Comparison of ENCODE assay signal across 9 mouse cellular contexts in genomic region chr19:40994057-40994585, GRCm38 (mm10). TPM values are rescaled to one million over a fixed set of nuclear protein-coding genes. Genes with fewer than 3 reads are reported as not detected.
DNase-seq lines count a peak whose midpoint lies in the region; ATAC-seq and TF ChIP-seq lines count a peak whose summit lies in the region.
"Had no signal": no experiment of that assay in that cellular context is flagged by ENCODE, and none has a peak within 500 bp of the region (broad histone marks: within the 10 kb centered on the region; RNA-seq: fewer than 3 reads in every experiment).

Blnk (minus strand) TSS chr19:40994535.

- peak; percentile 84 for ATAC-seq in kidney, postnatal 0 days (replicated peaks; ENCODE audit: low FRiP score, low read depth)
- ATAC-seq in liver, embryonic 12.5 days, result no peak
- no peak for ATAC-seq in forebrain, embryonic 15.5 days (replicated peaks)

- DNase-seq in CD4-positive helper T cell, adult 2 months (ENCODE audit: low read depth, low spot score), result peak; percentile 11
- DNase-seq in adrenal gland, postnatal 25 days, result peak; percentile 32
- DNase-seq in gastrocnemius, postnatal 10 days, result peak; percentile 47
- peak; percentile 82 for DNase-seq in kidney, postnatal 0 days (ENCODE audit: low spot score)
- DNase-seq in right cerebral cortex, postnatal 14 days, result peak; percentile 44
- no peak for DNase-seq in cerebellum, adult 11 months

- 13% methylated on average over 8 of the region's 8 CpGs for WGBS in kidney, postnatal 0 days
- WGBS in liver, embryonic 12.5 days (ENCODE audit: insufficient replicate concordance), result 36% methylated on average over 8 of the region's 8 CpGs
- WGBS in forebrain, embryonic 15.5 days, result 62% methylated on average over 8 of the region's 8 CpGs

- H3K4me3 ChIP-seq in kidney, postnatal 0 days (replicated peaks; ENCODE audit: low read depth, low read length), result peak within 1 kb of the TSS; percentile 11
- no peak within 1 kb of the TSS for H3K4me3 ChIP-seq in liver, embryonic 12.5 days
- no peak within 1 kb of the TSS for H3K4me3 ChIP-seq in forebrain, embryonic 15.5 days
- H3K4me3 ChIP-seq: erythroblast, embryonic 14.5 days had no signal

- no peak within 1 kb of the TSS for H3K9ac ChIP-seq in kidney, postnatal 0 days (ENCODE audit: low read depth, low read length)
- H3K9ac ChIP-seq in liver, embryonic 12.5 days, result no peak within 1 kb of the TSS
- H3K9ac ChIP-seq in forebrain, embryonic 15.5 days (replicated peaks), result no peak within 1 kb of the TSS

- no peak for TF ChIP-seq CTCF in kidney, postnatal 0 days (IDR thresholded peaks at IDR 0.05; ENCODE audit: low read depth)

- H3K36me3 ChIP-seq in kidney, postnatal 0 days (ENCODE audit: insufficient read depth, low read length), result no peaks in the 10 kb centered on the region
- H3K36me3 ChIP-seq in liver, embryonic 12.5 days, result no peaks in the 10 kb centered on the region
- no peaks in the 10 kb centered on the region for H3K36me3 ChIP-seq in forebrain, embryonic 15.5 days

- H3K4me1 ChIP-seq in kidney, postnatal 0 days (replicated peaks; ENCODE audit: insufficient read depth, low read length), result peaks cover 4% of the 10 kb centered on the region; the same call in 1 of the 2 replicates
- H3K4me1 ChIP-seq in liver, embryonic 12.5 days, result peaks cover 20% of the 10 kb centered on the region
- no peaks in the 10 kb centered on the region; the same call in 1 of the 2 replicates for H3K4me1 ChIP-seq in forebrain, embryonic 15.5 days

- H3K9me3 ChIP-seq in kidney, postnatal 0 days (replicated peaks; ENCODE audit: low read length), result no peaks in the 10 kb centered on the region
- H3K9me3 ChIP-seq in liver, embryonic 12.5 days (replicated peaks), result no peaks in the 10 kb centered on the region
- H3K9me3 ChIP-seq in forebrain, embryonic 15.5 days, result no peaks in the 10 kb centered on the region

- H3K4me2 ChIP-seq in kidney, postnatal 0 days (ENCODE audit: low read length), result peak within 1 kb of the TSS; percentile 46
- peak within 1 kb of the TSS; percentile 14; the same call in 1 of the 2 replicates for H3K4me2 ChIP-seq in liver, embryonic 12.5 days
- no peak within 1 kb of the TSS for H3K4me2 ChIP-seq in forebrain, embryonic 15.5 days (replicated peaks)

- H3K27me3 ChIP-seq in kidney, postnatal 0 days (ENCODE audit: insufficient read depth, low read length), result no peaks in the 10 kb centered on the region
- peaks cover 33% of the 10 kb centered on the region for H3K27me3 ChIP-seq in liver, embryonic 12.5 days (replicated peaks)
- H3K27me3 ChIP-seq in forebrain, embryonic 15.5 days, result no peaks in the 10 kb centered on the region

- peak within 1 kb of the TSS; percentile 73 for H3K27ac ChIP-seq in kidney, postnatal 0 days
- H3K27ac ChIP-seq in liver, embryonic 12.5 days, result no peak within 1 kb of the TSS
- no peak within 1 kb of the TSS for H3K27ac ChIP-seq in forebrain, embryonic 15.5 days (replicated peaks)

RNA-seq across cellular contexts. Expression of gene Blnk, which starts in this region (rescaled TPM):
- total RNA-seq in adrenal gland, postnatal 25 days (2021), result 0.91 TPM in 1 of 2 replicates, not detected in the other
- 1 to 10 TPM in 1 of 2 experiments, under 1 TPM in 1; 0.31 to 1.8 TPM for total RNA-seq in gastrocnemius, postnatal 10 days (2021)
- 29.7 and 29.9 TPM in 2 replicates for polyA plus RNA-seq in kidney, postnatal 0 days (2015; fragmentation: Nextera tagmentation; extraction: Ambion mirVana)
- polyA plus RNA-seq in liver, embryonic 12.5 days (2016; fragmentation: Nextera tagmentation; extraction: Ambion mirVana), result 0.37 and 0.45 TPM in 2 replicates
- 0.80 and 0.88 TPM in 2 replicates for polyA plus RNA-seq in forebrain, embryonic 15.5 days (2015; fragmentation: Nextera tagmentation; extraction: Ambion mirVana)
- polyA plus RNA-seq: erythroblast, embryonic 14.5 days had no signal

Comparison
In these comparisons a context has a peak if more than half of its experiments do, and no peak if none do; other contexts are left out.
1. RNA of gene Blnk (polyA plus RNA-seq): 29.7 to 29.9 TPM in kidney, postnatal 0 days; 0.80 to 0.88 TPM in forebrain, embryonic 15.5 days and 0.37 to 0.45 TPM in liver, embryonic 12.5 days; every median in the first group is over 10 times any median in the second.
2. Peak in DNase-seq in adrenal gland, postnatal 25 days; RNA of the gene not detected or under 1 TPM.